Mouse (Mus musculus) cortical plate, adult 2 months (tissue): Measurements from ENCODE around the gene Mras.

Experiments
- CTCF ChIP-seq: fragments of 200-500 bp; IDR thresholded peaks from 2 replicates; pipeline ENCODE4 v1.5.1; 2011; ENCODE audit warnings: mild to moderate bottlenecking, control low read depth, low read length; ENCODE audit not compliant: insufficient read depth; ENCODE audit errors: extremely low read depth
- POLR2A ChIP-seq: fragments of 200-500 bp; IDR thresholded peaks from 2 replicates; pipeline ENCODE4 v1.6.1; 2011; ENCODE audit warnings: mild to moderate bottlenecking, low read length, control low read depth; ENCODE audit not compliant: insufficient read depth; ENCODE audit errors: extremely low read depth

- no peak for TF ChIP-seq CTCF
- no peak for TF ChIP-seq POLR2A
These were observed 45.6 kb downstream of the Mras start for GRCm38 (mm10) chr9:99391557-99391956.
